Mouse (Mus musculus) kidney, postnatal 36 days (tissue): Measurements from ENCODE around the gene Zfp523.

Source experiments
- DNase-seq, 2 experiments: peaks; one replicate each; pipeline ENCODE4 v3.0.0; 2021 to 2022; ENCODE audit warnings: mixed read lengths in 2 of 2

Gene Zfp523

GRCm38 (mm10) chr17:28247613-28248012, 70.7 kb downstream of the Zfp523 start:
- DNase-seq, result peak; percentile 45 to 55

- DNase-seq, result no peak
Measured at GRCm38 (mm10) chr17:28249062-28249461, 72.1 kb downstream of the Zfp523 start.

- DNase-seq, result peak in 1 of 2 experiments; percentile 27
Measured at GRCm38 (mm10) chr17:28251579-28252280, 74.8 kb downstream of the Zfp523 start.

- no peak for DNase-seq
Measured at GRCm38 (mm10) chr17:28252281-28252648, 75.3 kb downstream of the Zfp523 start.

GRCm38 (mm10) chr17:28253216-28253615, 76.3 kb downstream of the Zfp523 start:
- DNase-seq, result peak; percentile 23 to 51

GRCm38 (mm10) chr17:28254804-28255203, 77.9 kb downstream of the Zfp523 start:
- no peak for DNase-seq
